Mouse (Mus musculus): ENCODE measurements around the gene Ccdc78. TPM values are rescaled to one million over a fixed set of nuclear protein-coding genes. Genes with fewer than 3 reads are reported as not detected.

Gene Ccdc78
- polyA plus RNA-seq, 1 experiment: not detected

DNA sequence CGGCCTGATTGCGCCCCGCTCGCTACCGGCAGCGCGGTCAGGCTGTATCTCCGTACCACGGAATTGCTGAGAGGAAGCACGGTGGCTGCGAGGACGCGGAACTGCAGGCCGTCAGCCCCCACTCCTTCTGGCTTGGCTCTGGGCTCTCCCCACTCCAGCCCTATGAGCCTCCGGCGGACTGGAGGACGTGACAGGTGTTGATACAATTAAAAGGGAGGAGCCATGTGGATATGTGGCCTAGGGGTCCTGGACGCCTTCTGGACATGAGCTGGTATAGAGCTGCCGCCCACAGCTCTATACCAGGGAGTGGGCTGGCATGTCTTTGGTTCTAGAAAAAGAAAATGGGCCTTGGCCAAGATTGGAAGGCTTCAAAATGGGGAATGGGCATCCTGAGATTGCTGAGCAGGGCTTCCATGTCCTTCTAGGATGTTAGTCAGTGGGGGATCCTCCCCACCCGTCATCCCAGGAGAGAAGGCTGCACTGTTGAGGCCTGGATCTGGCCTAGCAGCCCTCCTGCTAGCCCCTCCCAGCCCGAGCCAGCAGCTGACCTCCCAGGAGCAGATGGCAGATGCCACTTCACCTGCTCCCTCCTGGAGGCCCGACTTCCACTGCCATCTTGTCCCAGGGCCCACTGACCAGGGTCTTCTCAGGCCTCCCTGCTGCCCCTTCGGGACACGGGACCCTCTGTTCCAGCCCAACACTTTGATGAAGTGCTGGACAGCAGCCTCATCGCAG lies 23.4 kb downstream of the Ccdc78 start:
- peak overlapping the region; percentile 84 for H3K4me3 ChIP-seq (ENCODE audit: low read depth, low read length)
- no peak overlapping the region for H3K27ac ChIP-seq (ENCODE audit: insufficient read depth, low read length)
- no peaks in the 10 kb centered on the region for H3K36me3 ChIP-seq (ENCODE audit: control insufficient read depth, insufficient read depth, low read length, poor library complexity, severe bottlenecking)
- no peaks in the 10 kb centered on the region for H3K4me1 ChIP-seq (ENCODE audit: control insufficient read depth, insufficient read depth, low read length)
- H3K9ac ChIP-seq (ENCODE audit: low read depth, poor library complexity, severe bottlenecking): peak overlapping the region; percentile 73
- no peaks in the 10 kb centered on the region for H3K27me3 ChIP-seq (ENCODE audit: control insufficient read depth, insufficient read depth, low read length, poor library complexity, severe bottlenecking)
- TF ChIP-seq CTCF (IDR thresholded peaks at IDR 0.05; ENCODE audit: low read depth, low read length): no peak
- TF ChIP-seq EP300 (IDR thresholded peaks at IDR 0.05; ENCODE audit: insufficient read depth, low read depth, low read length): no peak
- TF ChIP-seq POLR2A (IDR thresholded peaks at IDR 0.05; ENCODE audit: insufficient read depth, low read length): no peak
- no peaks in the 10 kb centered on the region for H3K9me3 ChIP-seq (replicated peaks; ENCODE audit: control insufficient read depth, insufficient read depth, low read length, poor library complexity, severe bottlenecking)

- Histone ChIP-seq H3K9ac (ENCODE audit: low read depth, poor library complexity, severe bottlenecking) (no peak overlapping the region), H3K9me3 (replicated peaks; ENCODE audit: control insufficient read depth, insufficient read depth, low read length, poor library complexity, severe bottlenecking) (no peaks in the 10 kb centered on the region), H3K4me1 (ENCODE audit: control insufficient read depth, insufficient read depth, low read length) (no peaks in the 10 kb centered on the region), H3K4me3 (ENCODE audit: low read depth, low read length) (no peak overlapping the region), H3K27me3 (ENCODE audit: control insufficient read depth, insufficient read depth, low read length, poor library complexity, severe bottlenecking) (no peaks in the 10 kb centered on the region), H3K27ac (ENCODE audit: insufficient read depth, low read length) (no peak overlapping the region), H3K36me3 (ENCODE audit: control insufficient read depth, insufficient read depth, low read length, poor library complexity, severe bottlenecking) (no peaks in the 10 kb centered on the region)
- TF ChIP-seq POLR2A (IDR thresholded peaks at IDR 0.05; ENCODE audit: insufficient read depth, low read length) (no peak), EP300 (IDR thresholded peaks at IDR 0.05; ENCODE audit: insufficient read depth, low read depth, low read length) (no peak), CTCF (IDR thresholded peaks at IDR 0.05; ENCODE audit: low read depth, low read length) (no peak)
These were observed 24.5 kb downstream of the Ccdc78 start for GRCm38 (mm10) chr17:25810890-25811289.

GRCm38 (mm10) chr17:25813471-25813870 lies 27.1 kb downstream of the Ccdc78 start:
- Histone ChIP-seq H3K27me3 (ENCODE audit: control insufficient read depth, insufficient read depth, low read length, poor library complexity, severe bottlenecking) (no peaks in the 10 kb centered on the region), H3K9ac (ENCODE audit: low read depth, poor library complexity, severe bottlenecking) (no peak overlapping the region), H3K9me3 (replicated peaks; ENCODE audit: control insufficient read depth, insufficient read depth, low read length, poor library complexity, severe bottlenecking) (no peaks in the 10 kb centered on the region), H3K36me3 (ENCODE audit: control insufficient read depth, insufficient read depth, low read length, poor library complexity, severe bottlenecking) (no peaks in the 10 kb centered on the region), H3K4me1 (ENCODE audit: control insufficient read depth, insufficient read depth, low read length) (no peaks in the 10 kb centered on the region), H3K4me3 (ENCODE audit: low read depth, low read length) (no peak overlapping the region), H3K27ac (ENCODE audit: insufficient read depth, low read length) (no peak overlapping the region)
- TF ChIP-seq CTCF (IDR thresholded peaks at IDR 0.05; ENCODE audit: low read depth, low read length) (peak; percentile 40), POLR2A (IDR thresholded peaks at IDR 0.05; ENCODE audit: insufficient read depth, low read length) (no peak)

GRCm38 (mm10) chr17:25817662-25818061 lies 31.3 kb downstream of the Ccdc78 start:
- Histone ChIP-seq H3K27ac (ENCODE audit: insufficient read depth, low read length) (no peak overlapping the region), H3K27me3 (ENCODE audit: control insufficient read depth, insufficient read depth, low read length, poor library complexity, severe bottlenecking) (no peaks in the 10 kb centered on the region), H3K9me3 (replicated peaks; ENCODE audit: control insufficient read depth, insufficient read depth, low read length, poor library complexity, severe bottlenecking) (no peaks in the 10 kb centered on the region), H3K36me3 (ENCODE audit: control insufficient read depth, insufficient read depth, low read length, poor library complexity, severe bottlenecking) (no peaks in the 10 kb centered on the region), H3K4me1 (ENCODE audit: control insufficient read depth, insufficient read depth, low read length) (no peaks in the 10 kb centered on the region), H3K4me3 (ENCODE audit: low read depth, low read length) (no peak overlapping the region), H3K9ac (ENCODE audit: low read depth, poor library complexity, severe bottlenecking) (no peak overlapping the region)
- TF ChIP-seq CTCF (IDR thresholded peaks at IDR 0.05; ENCODE audit: low read depth, low read length): no peak

DNA sequence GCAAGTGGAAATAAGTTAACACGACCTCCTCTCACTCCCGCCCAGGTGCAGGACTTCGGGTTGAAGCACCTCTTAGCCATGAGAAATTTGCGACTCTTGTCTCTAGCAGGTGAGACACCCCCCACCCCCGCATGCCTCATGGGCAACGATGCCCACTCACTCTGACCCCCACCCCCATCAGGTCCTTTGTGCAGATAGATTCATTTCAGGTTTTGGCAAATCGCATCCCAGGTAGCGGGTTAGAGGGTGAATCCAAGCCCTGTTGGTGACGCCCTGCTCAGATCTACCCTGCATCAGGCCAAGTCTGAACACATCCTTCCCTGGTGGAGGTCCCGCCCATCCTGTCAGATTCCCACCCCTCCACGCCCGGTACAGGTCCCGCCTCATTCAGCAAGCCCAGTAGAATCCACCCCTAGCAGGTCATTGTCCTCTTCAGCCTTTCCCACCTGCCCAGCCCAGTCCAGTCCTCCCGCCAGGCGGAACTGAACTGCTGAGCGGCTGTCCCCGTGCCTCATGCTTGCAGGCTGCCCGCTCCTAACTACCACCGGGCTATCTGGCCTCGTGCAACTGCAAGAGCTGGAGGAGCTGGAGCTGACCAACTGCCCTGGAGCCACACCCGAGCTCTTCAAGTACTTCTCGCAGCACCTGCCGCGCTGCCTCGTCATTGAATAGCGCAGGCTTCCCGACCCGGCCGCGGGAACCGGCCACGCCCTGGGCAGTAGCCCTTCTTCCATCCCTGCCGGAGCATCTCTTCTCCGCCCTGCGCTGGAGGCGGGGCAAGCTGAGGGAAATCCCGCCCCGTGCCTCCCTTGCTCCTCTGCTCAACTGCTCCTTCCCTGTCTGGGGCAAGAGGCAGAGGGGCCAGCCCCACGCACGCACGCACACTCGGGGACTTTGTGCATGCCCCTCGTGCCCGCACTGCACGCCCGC lies 32.7 kb downstream of the Ccdc78 start:
- no peak overlapping the region for H3K27ac ChIP-seq (ENCODE audit: insufficient read depth, low read length)
- TF ChIP-seq POLR2A (IDR thresholded peaks at IDR 0.05; ENCODE audit: insufficient read depth, low read length) (peak; percentile 12), EP300 (IDR thresholded peaks at IDR 0.05; ENCODE audit: insufficient read depth, low read depth, low read length) (no peak)
- H3K4me1 ChIP-seq (ENCODE audit: control insufficient read depth, insufficient read depth, low read length): no peaks in the 10 kb centered on the region
- peak overlapping the region; percentile 59 for H3K4me3 ChIP-seq (ENCODE audit: low read depth, low read length)
- H3K27me3 ChIP-seq (ENCODE audit: control insufficient read depth, insufficient read depth, low read length, poor library complexity, severe bottlenecking): no peaks in the 10 kb centered on the region
- peak overlapping the region; percentile 42; the same call in 1 of the 2 replicates for H3K9ac ChIP-seq (ENCODE audit: low read depth, poor library complexity, severe bottlenecking)
- H3K36me3 ChIP-seq (ENCODE audit: control insufficient read depth, insufficient read depth, low read length, poor library complexity, severe bottlenecking): no peaks in the 10 kb centered on the region
- H3K9me3 ChIP-seq (replicated peaks; ENCODE audit: control insufficient read depth, insufficient read depth, low read length, poor library complexity, severe bottlenecking): no peaks in the 10 kb centered on the region

- Histone ChIP-seq H3K27me3 (ENCODE audit: control insufficient read depth, insufficient read depth, low read length, poor library complexity, severe bottlenecking) (no peaks in the 10 kb centered on the region), H3K4me1 (ENCODE audit: control insufficient read depth, insufficient read depth, low read length) (no peaks in the 10 kb centered on the region), H3K4me3 (ENCODE audit: low read depth, low read length) (peak within 1 kb of the TSS; percentile 93), H3K9me3 (replicated peaks; ENCODE audit: control insufficient read depth, insufficient read depth, low read length, poor library complexity, severe bottlenecking) (no peaks in the 10 kb centered on the region), H3K36me3 (ENCODE audit: control insufficient read depth, insufficient read depth, low read length, poor library complexity, severe bottlenecking) (no peaks in the 10 kb centered on the region; the same call in 1 of the 2 replicates), H3K9ac (ENCODE audit: low read depth, poor library complexity, severe bottlenecking) (peak within 1 kb of the TSS; percentile 60), H3K27ac (ENCODE audit: insufficient read depth, low read length) (no peak within 1 kb of the TSS)
- TF ChIP-seq POLR2A (IDR thresholded peaks at IDR 0.05; ENCODE audit: insufficient read depth, low read length): no peak
- no peak for TF ChIP-seq EP300 (IDR thresholded peaks at IDR 0.05; ENCODE audit: insufficient read depth, low read depth, low read length)
- TF ChIP-seq CTCF (IDR thresholded peaks at IDR 0.05; ENCODE audit: low read depth, low read length): no peak
These were observed 37.1 kb downstream of the Ccdc78 start, which contains the start of gene Wdr24 for GRCm38 (mm10) chr17:25823452-25823851. Wdr24 (plus strand) TSS chr17:25823627.
